Mouse (Mus musculus): ENCODE measurements at regions not wholly inside any gene's neighbourhood (a gene's known extent, or its start where the extent isn't known, plus 50 kb on each side); places are given as distances from the start of the nearest gene placed in this dataset.
"Not testable (repeated sequence)": the region's sequence is repeated elsewhere in the genome, so short reads cannot be mapped to it uniquely, and the experiment has no call there.

DNA sequence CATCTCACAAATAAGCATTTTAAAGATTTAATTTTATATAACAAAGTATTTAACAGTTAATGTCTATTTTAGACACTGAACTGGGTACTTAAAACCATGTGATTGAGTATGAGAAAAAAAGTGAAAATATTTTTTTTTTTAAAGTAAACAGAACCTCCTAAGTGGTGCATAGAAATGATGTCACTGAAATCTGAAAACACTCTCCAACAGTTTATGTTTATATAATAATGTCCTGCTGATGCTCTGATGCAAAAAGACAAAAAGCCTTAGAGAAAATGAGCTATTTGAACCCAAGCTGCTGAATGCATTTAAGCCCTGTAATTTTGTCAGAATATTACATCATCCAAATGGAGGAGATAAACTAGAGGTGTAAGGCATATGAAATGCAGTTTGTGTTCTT lies 3447.1 kb downstream of the 9330182O14Rik start:
- no peak for DNase-seq

DNA sequence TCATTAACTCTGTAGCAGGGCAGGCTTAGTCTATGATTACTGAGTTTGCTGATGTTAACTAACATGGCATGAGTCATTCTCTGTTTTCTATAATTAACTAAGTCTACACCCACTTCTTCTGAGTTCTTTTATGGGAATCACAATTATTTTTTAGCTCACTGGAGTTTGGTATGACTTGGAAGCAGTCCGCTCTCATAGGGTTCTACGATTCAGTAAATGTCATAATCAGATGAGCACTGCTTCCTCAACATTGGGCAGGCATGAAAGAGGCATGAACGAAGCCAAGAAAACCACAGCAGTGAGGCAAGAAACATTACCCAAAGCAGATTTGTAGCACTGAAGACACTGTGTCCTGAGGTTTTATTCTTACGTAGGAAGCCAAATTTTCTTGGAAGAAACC lies 3451.6 kb downstream of the 9330182O14Rik start:
- no peak for DNase-seq

DNA sequence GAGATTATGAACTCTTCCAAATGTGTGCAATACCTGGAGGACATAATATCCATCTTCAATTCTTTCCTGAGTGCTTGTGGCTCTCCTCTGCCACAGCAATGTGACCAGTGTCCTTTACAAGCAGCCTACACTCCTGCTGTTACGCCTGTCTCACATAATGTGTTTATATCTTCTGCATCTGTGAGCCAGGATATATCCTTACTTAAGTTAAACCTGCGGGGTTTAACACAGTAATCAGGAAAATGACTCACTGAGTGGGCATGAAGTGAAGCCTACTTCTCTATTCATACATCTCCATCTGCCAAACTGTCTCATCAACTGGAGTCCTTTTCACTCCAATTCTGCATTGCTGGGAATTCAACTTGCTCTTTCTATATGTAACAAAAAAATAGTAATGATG lies 3453.9 kb downstream of the 9330182O14Rik start:
- DNase-seq, result no peak

DNA sequence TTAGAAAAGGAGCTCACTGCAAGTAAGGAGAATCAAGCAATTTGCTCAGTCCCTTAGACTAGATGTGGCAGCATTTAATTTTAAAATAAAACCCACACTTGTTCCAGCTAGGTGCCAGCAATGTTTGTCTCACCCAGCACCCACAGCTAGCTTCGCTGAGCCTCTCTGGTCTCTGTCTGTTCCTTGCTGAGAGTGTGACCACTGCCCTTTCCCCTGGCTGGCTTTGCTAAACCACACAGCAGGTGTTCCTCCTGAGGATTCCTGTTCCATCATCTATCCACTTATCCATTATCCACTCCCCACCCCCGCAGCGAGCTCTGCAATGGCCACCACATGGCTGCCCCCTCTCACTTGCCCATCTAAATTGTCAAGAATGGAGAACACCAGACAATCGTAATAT lies 3473.5 kb downstream of the 9330182O14Rik start:
- no peak for DNase-seq

DNA sequence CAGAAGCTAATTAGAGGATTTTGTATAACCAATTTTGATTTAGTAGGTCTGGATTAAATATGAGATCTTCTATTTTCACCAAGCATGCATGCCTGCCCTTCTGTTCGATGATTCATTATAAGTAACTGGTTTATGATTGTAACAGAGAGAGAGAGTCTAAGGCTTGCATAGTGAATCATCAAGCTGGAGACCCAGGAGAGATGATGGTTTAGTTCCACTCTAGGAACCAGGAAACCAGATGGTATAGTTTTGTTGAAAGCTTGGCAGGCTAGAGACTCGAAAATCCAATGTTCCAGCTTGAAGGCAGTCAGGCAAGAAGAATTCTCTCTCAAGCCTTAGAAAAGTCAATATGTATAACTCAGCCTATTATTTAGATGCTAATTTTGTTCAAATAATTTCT lies 3475.7 kb downstream of the 9330182O14Rik start:
- DNase-seq, result no peak

DNA sequence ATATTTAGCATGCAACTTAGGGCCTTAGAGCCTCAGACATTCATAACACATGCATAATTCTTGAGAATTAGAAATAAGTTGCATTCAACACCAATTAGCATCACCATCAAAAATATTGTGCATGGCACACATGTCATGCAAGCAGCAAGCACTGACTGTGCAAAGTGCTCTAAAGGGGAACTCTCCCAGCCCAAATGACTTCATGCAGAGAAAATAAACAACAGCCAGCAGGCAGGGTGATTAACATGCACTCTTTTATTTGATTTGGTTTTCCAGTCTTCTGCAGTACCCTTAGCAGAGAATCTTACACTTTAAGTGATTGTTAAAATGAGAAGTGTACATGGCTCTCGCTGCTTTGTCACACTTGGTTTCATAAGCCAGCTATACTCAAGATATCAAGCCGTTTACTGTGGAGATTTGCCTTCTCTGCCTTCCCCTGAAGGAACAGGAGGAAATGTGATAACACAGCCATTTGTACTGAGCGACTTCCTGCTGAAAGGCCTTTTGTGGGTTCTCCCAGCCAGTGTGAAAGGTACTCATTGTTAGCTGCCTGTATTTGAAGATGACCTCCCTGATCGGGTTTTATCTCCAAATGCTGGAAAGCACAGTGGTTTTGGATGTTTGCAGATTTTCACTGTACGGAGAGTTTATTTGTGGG lies 3480.0 kb downstream of the 9330182O14Rik start:
- DNase-seq, result peak; percentile 36

DNA sequence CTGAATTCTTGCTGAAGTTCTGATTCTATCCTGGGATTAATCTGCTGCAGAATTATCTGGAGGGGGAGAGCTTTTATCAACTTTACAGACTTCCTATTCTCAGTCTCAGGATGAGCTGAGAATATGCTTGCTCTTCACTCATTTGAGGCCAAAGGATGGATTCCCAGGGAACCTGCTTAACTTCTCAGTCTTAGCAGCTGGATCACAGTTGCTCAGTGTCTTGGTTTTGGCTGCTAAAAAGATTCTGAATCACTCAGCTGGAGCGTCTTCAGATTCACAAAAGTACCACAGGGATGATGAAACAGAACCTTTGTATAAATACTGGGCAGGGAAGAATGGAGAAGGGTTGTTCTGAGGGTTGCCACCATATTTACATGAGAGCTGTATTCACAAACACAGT lies 3481.6 kb downstream of the 9330182O14Rik start:
- no peak for DNase-seq

DNA sequence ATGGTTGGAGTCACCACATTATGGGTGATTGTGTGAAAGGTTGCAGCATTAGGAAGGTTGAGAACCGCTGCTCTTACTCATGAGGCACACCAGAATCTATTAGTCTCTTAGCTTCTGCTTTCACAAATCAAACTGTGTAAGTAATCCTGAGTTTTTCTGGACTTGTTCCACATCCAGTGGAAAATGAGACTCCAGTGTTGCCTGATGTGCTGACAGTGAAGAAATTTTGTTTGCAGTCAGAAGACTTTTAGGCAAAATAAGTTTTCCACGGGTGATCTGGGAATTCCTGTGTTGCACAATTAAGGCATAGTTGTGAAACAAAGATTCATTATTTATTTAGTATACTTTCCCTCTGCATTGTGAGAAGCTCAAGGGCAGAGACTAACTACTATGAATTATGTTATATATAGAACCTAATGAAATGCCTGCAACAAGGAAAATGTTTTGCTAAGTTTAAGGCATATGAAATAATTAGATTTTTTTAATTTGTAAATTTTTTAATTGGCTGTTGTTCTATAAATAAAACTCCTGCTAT lies 3490.3 kb downstream of the 9330182O14Rik start:
- DNase-seq, result no peak

DNA sequence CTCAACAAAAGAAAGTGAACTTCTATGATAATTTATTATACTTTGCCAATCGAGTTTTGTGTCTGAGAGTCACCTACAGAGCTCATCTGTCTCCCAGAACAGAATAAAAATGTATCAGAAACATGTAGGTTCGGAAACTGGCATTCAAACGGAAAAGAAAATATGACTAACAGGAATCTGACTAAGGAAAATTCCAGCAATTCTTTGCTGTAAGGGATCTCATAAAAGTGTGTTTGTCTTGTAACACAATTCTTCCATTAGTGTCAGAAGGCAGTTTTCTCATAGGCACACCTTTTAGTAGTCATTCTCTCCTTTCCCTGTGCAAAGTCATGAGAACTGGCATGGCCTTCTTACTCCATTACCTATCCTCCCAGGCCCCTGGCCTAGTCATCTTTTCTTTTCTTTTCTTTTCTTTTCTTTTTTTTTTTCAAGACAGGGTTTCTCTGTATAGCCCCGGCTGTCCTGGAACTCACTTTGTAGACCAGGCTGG lies 3490.9 kb downstream of the 9330182O14Rik start:
- no peak for DNase-seq

DNA sequence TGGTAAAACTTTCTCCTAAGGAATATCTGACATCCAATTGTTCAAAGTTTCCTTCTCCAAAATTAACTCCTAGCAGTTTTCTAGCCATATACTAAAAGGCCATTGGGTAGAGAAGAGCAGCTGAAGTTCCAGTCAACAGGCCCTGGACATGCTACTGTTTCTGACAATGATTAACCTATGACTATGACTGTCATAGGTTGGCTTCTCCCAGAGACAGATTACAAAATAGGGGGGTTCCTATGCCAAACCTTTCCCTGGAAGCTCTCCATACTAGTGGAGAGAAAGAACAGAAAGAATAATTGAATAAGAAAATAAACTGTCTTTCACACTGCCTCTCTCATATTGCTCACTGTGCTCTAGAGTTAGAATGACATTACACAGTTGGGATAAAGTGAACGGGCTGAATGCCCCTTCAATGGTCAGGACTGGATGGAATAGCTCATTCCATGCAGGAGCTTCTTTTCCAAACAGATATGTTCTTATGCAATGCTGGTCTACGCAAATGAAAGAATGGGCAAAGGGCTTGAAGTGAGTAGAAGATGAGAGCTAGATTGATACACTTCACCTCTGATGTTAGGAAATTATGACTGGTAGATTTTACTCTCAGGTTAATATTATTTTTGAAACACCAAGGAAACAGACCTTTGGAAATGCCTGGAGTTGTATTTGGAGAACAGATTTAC lies 3516.8 kb downstream of the 9330182O14Rik start:
- no peak for DNase-seq

DNA sequence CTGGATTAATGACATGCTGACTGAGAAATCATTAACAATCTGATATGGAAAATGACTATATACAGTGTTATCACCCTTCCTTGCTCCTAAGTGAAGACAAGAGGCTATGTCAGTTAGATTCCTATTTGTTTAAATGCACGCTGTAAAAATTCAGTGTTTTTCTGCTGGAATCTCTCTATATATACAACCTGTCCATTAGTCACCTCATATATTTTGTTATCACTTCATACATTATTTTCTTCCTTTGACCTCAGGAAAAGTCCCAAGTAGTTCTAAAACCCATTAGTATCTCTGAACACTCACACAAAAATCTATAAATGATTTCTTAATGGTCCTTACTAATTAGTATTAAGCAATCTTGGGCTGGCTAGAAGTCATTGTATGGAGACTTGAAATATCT lies 3529.5 kb downstream of the 9330182O14Rik start:
- DNase-seq, result no peak

DNA sequence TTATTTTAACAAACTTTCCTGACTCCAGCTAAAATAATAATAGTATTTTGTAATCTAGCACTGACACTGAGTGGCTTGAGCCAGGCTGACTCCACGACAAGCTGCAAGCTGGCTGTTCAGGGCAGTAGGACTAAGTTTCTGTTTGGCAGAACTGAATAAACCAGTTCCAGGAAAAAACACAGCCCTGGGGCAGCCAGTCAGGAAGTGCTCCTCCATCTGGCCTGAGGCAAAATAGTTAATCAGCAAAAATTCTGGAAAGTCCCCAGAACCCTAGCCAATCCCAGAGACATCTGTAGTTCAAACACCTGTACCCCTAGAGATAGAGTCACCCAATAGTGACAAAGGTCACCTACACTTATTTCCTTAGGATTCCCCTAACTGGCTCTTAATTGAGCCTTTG lies 3544.7 kb downstream of the 9330182O14Rik start:
- no peak for DNase-seq

DNA sequence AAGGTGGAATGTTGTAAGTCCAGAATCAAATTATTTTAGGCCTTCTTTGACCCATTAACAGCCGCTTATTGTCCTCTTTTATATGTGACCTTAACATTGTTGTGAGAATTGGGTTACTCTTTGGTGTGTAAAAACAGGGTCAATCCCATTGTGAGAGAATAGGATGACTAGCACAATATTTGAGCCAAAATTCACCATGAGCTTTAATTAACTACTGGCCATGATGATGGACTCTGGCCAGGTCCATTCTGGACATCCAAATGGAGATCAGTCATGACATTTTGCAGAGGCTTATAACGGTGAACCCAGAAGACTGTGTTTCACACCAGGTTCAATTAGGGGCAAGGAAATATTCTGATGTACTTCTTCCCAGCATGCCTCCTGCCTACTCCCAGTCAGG lies 3548.0 kb downstream of the 9330182O14Rik start:
- peak; percentile 9 for DNase-seq

DNA sequence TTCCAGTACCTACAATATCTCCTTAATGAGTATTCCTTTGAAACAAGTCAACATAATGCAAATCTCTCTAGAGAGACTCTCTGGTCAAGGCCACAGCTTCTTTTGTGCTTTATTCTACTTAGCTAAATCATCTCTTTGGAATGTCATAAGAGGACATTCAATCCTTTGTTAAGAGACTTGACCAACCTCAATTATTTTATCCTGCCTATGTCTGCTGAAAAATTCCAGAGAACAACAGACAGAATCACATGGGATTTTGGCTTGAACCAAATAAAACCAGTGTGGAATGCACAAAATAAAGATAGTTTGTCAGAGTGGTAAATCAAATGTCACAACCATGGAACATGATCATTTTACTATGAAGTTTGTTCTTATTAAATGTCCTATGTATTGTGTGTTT lies 3557.8 kb downstream of the 9330182O14Rik start:
- not testable (repeated sequence) for DNase-seq

DNA sequence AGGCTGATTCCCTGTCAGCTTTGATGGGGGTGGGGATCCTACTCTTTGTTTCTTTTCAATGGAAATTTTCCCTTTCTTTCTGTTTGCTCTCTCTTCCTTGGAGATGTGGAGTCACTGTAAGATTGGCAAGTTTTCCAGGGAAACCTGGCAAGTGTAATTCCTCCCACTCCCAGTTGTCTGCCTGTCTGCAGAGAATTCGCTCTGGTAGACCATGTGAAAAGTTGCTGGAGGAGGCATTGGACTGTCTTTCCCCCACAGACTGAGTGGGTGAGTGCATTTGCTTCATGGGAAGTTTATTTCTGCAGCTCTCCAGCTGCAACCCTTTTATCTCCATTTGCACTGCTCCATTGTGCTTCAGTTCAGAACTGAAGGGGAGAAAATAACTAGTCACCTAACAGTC lies 3561.3 kb downstream of the 9330182O14Rik start:
- no peak for DNase-seq

DNA sequence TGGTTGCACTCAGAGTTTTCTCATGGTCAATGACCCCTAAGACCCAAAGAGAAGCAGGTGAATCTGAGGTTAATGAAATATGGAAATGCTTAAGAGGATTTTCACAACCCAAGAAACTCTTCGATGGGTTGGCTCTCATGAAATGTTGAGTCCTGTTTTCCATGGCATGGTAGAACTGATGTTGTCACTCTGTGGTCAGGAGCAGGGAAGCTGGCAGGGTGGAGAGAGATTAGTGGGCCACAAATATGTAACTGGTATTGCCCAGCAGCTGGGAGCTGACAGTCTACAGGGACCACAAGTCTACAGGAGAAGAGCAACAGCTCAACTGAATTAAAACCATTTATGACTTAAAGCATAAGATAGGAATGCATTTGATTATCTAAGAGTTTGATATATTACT lies 3582.9 kb downstream of the 9330182O14Rik start:
- DNase-seq, result no peak

DNA sequence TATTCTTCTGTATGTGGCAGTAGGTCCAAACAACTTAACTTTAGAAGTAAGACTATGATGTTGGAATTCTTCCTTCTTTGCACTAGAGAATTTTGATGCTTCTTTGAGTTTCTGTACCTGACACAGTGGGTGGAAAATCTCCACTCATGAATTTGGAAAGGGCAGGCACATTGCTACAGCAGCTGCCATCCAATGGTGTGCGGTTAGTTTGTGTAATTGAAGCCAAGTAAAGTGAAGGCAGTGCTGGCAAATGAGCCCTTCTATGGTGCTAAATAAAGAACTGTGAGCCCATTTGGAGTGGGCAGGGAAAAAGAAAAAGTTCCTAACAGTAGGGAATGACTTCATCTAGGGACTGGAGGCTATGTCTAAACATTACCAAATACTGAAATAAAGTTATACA lies 3583.4 kb downstream of the 9330182O14Rik start:
- no peak for DNase-seq

DNA sequence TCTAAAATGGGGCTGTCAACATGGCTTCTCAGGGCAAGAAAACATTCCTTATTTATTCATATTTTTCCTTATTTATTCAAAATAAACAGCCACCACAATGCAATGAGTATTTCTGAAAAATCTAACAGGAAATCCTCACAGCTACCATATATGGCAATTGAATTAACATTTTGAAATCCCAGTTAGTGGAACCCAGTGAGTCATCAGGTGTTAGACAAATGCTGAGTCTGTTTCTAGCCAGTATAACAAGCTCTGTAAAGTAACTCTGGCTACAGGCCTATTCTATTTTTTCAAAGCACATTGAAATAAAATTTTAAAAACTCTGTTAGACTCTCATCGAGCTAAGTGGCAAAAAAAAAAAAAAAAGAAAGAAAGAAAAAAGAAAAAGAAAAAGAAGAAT lies 3586.8 kb downstream of the 9330182O14Rik start:
- no peak for DNase-seq

DNA sequence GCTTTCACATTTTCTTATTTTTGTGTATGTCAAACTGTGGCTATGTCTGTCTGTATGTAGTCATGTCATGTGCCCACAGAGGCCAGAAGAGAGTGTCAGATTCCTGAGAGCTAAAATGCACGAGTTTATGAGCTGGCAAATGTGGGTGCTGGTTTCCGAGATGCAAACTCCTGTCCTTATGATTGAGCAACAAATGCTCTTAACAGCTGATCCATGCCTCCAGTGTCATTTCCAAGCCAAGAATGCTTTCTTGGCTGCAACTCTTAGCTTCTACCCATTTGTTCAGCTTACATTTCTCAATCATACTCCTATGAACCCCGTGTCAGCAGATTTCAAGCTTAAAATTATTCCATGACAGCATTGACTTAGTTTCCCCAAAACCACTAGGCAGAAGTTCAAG lies 3601.5 kb downstream of the 9330182O14Rik start:
- DNase-seq, result no peak

DNA sequence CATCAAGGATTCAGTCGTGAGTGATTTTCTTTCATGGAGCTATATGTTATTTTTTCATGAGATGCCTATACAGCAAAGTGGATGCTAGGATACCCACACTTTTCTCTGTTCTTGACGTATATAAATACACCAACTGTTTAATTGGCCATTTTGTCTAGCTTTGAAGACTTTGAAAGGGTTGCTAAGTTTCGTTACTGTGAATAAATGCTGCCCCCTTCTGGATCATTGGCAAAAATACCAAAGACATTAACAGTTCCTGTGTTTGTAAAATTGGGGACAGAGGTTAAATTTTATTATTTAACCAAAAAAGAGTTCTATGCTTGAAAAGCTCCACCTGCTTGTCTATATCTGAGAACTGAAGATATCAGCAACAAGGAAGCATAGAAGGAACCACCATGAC lies 3624.1 kb downstream of the 9330182O14Rik start:
- DNase-seq, result peak; percentile 44

DNA sequence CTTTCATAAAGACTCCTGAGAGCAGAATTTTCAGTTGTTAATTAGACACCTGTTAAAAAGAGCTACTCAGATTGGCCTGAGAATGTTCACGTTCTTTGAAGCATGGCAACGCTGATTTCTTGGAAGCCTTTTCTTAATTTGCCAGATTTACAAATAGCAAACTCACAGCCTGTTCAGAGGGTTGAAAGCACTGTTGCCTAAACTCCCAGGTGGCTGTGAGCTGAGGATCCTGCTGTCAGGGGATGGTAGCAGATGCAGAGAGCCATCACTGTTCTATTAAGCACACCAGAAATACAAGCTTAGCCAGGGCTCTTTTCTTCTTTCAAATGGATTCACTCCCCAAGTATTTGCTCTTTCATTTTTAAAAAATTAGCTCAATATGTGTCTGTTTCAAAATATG lies 3630.4 kb downstream of the 9330182O14Rik start:
- no peak for DNase-seq

DNA sequence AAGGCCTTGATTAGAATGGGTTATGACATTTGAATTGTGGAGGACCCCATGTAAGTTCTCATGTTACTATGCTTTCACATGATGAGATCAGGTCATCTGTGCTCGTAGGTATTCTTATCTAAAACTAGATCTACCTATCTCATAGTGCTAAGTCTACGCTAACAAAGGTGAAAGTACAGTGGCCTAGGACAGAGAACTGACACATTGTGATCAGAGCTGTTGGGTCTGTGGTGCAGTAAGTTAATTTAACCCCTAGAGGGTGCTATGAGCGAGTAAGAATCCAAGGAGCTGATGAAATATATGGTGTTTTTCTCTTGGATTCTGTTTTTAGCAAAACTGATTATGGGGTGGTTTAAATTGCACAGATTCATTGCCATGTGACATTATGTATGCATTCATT lies 3638.6 kb downstream of the 9330182O14Rik start:
- DNase-seq, result peak; percentile 39

DNA sequence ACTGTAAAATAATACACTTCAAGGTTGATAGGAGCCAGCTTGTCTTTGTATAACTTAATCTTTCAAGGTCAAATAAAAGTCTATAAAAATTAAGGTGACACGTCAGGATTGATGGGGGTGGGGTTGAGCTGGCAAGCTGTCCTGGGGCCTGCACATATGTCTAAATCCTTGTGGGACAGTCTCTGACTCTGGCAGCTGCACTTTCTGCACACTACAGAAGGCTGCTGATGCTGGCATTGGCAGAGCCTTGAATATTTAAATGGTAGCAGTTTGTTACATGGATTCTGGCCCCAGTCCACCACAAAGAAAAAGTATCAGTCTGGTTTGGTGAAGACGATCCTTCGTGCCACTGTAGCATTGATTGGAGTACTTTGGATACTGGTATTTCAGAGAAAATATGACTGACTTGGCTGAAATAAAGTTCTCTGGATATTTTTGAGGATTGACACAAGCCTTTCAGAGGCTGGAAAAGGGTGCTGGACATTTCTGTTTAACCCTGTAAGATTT lies 3648.0 kb downstream of the 9330182O14Rik start:
- not testable (repeated sequence) for DNase-seq

DNA sequence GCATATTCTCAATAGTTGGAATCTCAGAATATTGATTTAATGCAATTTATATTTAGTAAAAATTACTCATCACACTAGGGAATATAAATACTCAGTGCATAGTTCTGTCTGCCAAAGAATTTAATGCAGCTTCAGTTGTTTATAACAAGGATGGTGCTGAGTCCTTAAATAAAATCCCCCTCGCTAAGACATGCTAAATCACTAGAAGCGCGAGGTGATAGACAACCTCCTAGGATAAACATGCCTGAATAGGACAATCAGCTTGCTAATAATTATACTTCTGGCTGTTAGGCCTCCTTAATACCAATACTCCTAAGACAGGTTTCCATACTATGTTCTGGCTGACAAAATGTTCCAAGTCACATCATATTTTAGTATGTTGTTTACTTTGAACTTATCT lies 3650.0 kb downstream of the 9330182O14Rik start:
- no peak for DNase-seq
